Mouse (Mus musculus): ENCODE measurements at regions not wholly inside any gene's neighbourhood (a gene's known extent, or its start where the extent isn't known, plus 50 kb on each side); places are given as distances from the start of the nearest gene placed in this dataset.
A peak's percentile ranks its signal among the peaks of the same experiment; 100 is the strongest.

DNA sequence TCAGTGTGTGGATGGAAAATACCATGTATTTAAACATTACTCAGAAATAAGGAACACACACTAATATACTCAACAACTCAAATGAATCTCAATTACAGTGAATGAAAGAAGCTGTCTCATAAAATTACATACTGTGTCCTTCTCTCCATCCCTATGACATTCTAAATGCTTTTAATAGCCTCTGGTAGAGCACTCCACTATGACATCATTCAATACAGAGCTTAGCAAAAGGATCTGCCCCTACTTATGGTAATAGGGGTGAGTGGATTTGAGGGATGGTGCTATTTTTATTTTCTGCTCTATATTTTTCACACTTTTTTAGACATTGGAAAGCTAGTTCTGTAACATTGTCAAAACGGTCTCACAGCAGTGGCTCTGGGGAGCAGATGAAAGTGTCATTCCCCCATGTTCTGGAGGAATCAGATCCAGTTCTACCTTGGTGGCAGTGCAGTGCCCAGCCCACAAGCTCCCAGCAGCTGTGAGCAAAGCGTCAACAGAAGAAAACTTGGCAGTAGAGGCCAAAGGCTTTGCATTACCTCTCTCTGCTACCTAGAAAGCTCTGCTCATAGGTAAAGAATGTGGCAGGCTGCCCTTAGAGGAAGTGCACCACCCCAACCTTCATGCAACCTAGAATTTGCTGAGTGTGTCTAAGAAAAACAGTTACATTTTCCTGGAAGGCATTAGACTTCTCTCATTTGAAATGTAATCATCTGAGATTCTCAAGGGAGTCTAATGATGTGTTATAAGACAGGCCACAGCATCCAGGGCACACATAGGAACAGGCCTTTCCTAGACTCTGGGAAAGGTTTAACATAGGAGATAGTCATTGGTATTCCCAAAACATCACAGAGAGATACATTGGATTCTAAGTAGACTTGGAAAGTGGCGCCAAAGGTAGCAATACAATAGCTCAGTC, 138.1 kb downstream of the Snx19 start:
- in situ Hi-C loops (cut with MboI; ENCODE audit: low pct_ligation_motif_present, low pct_unique_long_range_greater_than_20kb, low sequenced_read_pairs) (no loop called here), dilution Hi-C loops (cut with MboI; ENCODE audit: extremely low pct_ligation_motif_present, extremely low pct_unique_long_range_greater_than_20kb, low sequenced_read_pairs) (no loop called here)
- no peaks in the 10 kb centered on the region for H3K36me3 ChIP-seq (replicated peaks in 1 of 2; ENCODE audit: control insufficient read depth in 1 of 2, insufficient read depth in 1 of 2, low read length in 1 of 2)
- no peaks in the 10 kb centered on the region for H3K9me3 ChIP-seq (replicated peaks; ENCODE audit: low read length)
- H3K4me2 ChIP-seq (ENCODE audit: insufficient read depth, low read depth, poor library complexity, severe bottlenecking), result no peak overlapping the region
- H3K4me1 ChIP-seq (ENCODE audit: control insufficient read depth in 1 of 2, insufficient read depth in 2 of 2), result no peaks in the 10 kb centered on the region
- TF ChIP-seq MXI1 (IDR thresholded peaks at IDR 0.05; ENCODE audit: low read depth, low read length) (no peak), MYC (IDR thresholded peaks at IDR 0.05; ENCODE audit: low read depth, low read length) (no peak), MEF2A (IDR thresholded peaks at IDR 0.05; ENCODE audit: borderline replicate concordance, low read depth, low read length) (no peak), MAFK (IDR thresholded peaks at IDR 0.05; ENCODE audit: insufficient replicate concordance, low read length) (no peak), USF1 (IDR thresholded peaks at IDR 0.05; ENCODE audit: low read depth, low read length) (no peak), NRF1 (IDR thresholded peaks at IDR 0.05; ENCODE audit: low read depth, low read length) (no peak), POLR2AphosphoS2 (IDR thresholded peaks at IDR 0.05; ENCODE audit: low read depth, low read length) (no peak), MAX (IDR thresholded peaks at IDR 0.05; ENCODE audit: low read length) (no peak)
- no peak overlapping the region for H3K27ac ChIP-seq (ENCODE audit: insufficient read depth, low read depth)
- no peak overlapping the region for H3K9ac ChIP-seq (ENCODE audit: insufficient read depth, low read depth)
- H3K27me3 ChIP-seq (replicated peaks), result no peaks in the 10 kb centered on the region
- no peak overlapping the region for H3K4me3 ChIP-seq (replicated peaks in 1 of 3; ENCODE audit: low read depth in 2 of 3, low read length in 2 of 3, poor library complexity in 1 of 3)
- no peak for DNase-seq (ENCODE audit: extremely low read depth)
- no peaks in the 10 kb centered on the region for H3K79me2 ChIP-seq (replicated peaks; ENCODE audit: control insufficient read depth, extremely low read depth, insufficient read depth, poor library complexity, severe bottlenecking)

DNA sequence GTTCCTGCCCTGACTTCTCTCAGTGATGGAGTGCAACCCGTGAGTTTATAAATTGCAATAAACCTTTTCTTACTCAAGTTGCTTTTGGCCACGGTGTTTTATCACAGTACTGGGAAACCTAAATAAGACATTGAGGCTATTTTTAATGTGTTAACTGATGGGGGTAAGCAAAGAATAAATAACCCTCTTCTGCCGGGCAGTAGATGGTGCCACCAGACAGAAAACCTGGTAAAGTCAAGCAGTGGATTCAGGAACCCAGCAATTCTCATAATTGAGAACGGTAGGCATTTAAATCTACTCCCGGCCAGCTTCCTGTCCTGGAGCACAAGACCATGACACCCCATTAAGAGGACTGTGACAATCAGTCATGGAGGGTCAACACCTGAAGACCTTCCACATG, 136.5 kb downstream of the Snx19 start:
- no peaks in the 10 kb centered on the region for H3K36me3 ChIP-seq (replicated peaks in 1 of 2; ENCODE audit: control insufficient read depth in 1 of 2, insufficient read depth in 1 of 2, low read length in 1 of 2)
- TF ChIP-seq CHD1 (IDR thresholded peaks at IDR 0.05; ENCODE audit: low read depth, low read length) (no peak), RAD21 (IDR thresholded peaks at IDR 0.05; ENCODE audit: low read depth, low read length) (peak; percentile 5; the same call in 1 of the 2 replicates)
- H3K9me3 ChIP-seq (replicated peaks; ENCODE audit: low read length), result no peaks in the 10 kb centered on the region
- H3K4me1 ChIP-seq (ENCODE audit: control insufficient read depth in 1 of 2, insufficient read depth in 2 of 2), result no peaks in the 10 kb centered on the region
- no peak for DNase-seq (ENCODE audit: extremely low read depth)
- H3K27me3 ChIP-seq (replicated peaks), result no peaks in the 10 kb centered on the region
- no peak overlapping the region for H3K4me2 ChIP-seq (ENCODE audit: insufficient read depth, low read depth, poor library complexity, severe bottlenecking)
- H3K9ac ChIP-seq (ENCODE audit: insufficient read depth, low read depth), result no peak overlapping the region
- H3K27ac ChIP-seq (ENCODE audit: insufficient read depth, low read depth), result no peak overlapping the region
- no peak overlapping the region for H3K4me3 ChIP-seq (replicated peaks in 1 of 3; ENCODE audit: low read depth in 2 of 3, low read length in 2 of 3, poor library complexity in 1 of 3)
- dilution Hi-C loops (cut with MboI; ENCODE audit: extremely low pct_ligation_motif_present, extremely low pct_unique_long_range_greater_than_20kb, low sequenced_read_pairs), result no loop called here
- in situ Hi-C loops (cut with MboI; ENCODE audit: low pct_ligation_motif_present, low pct_unique_long_range_greater_than_20kb, low sequenced_read_pairs), result no loop called here
- H3K79me2 ChIP-seq (replicated peaks; ENCODE audit: control insufficient read depth, extremely low read depth, insufficient read depth, poor library complexity, severe bottlenecking), result no peaks in the 10 kb centered on the region

- Histone ChIP-seq H3K4me2 (ENCODE audit: insufficient read depth, low read depth, poor library complexity, severe bottlenecking) (no peak overlapping the region), H3K4me3 (replicated peaks in 1 of 3; ENCODE audit: low read depth in 2 of 3, low read length in 2 of 3, poor library complexity in 1 of 3) (no peak overlapping the region), H3K36me3 (replicated peaks in 1 of 2; ENCODE audit: control insufficient read depth in 1 of 2, insufficient read depth in 1 of 2, low read length in 1 of 2) (no peaks in the 10 kb centered on the region), H3K9ac (ENCODE audit: insufficient read depth, low read depth) (no peak overlapping the region), H3K9me3 (replicated peaks; ENCODE audit: low read length) (no peaks in the 10 kb centered on the region), H3K79me2 (replicated peaks; ENCODE audit: control insufficient read depth, extremely low read depth, insufficient read depth, poor library complexity, severe bottlenecking) (no peaks in the 10 kb centered on the region), H3K4me1 (ENCODE audit: control insufficient read depth in 1 of 2, insufficient read depth in 2 of 2) (no peaks in the 10 kb centered on the region), H3K27me3 (replicated peaks) (no peaks in the 10 kb centered on the region), H3K27ac (ENCODE audit: insufficient read depth, low read depth) (no peak overlapping the region)
- in situ Hi-C loops (cut with MboI; ENCODE audit: low pct_ligation_motif_present, low pct_unique_long_range_greater_than_20kb, low sequenced_read_pairs) (no loop called here), dilution Hi-C loops (cut with MboI; ENCODE audit: extremely low pct_ligation_motif_present, extremely low pct_unique_long_range_greater_than_20kb, low sequenced_read_pairs) (no loop called here)
- DNase-seq (ENCODE audit: extremely low read depth), result no peak
- TF ChIP-seq ZKSCAN1 (IDR thresholded peaks at IDR 0.05; ENCODE audit: borderline replicate concordance, low read depth, low read length) (no peak), NELFE (IDR thresholded peaks at IDR 0.05; ENCODE audit: low read depth, low read length) (no peak), MAFK (IDR thresholded peaks at IDR 0.05; ENCODE audit: insufficient replicate concordance, low read length) (no peak), RCOR1 (conservative IDR thresholded peaks at IDR 0.05; ENCODE audit: low read depth, low read length) (no peak), BHLHE40 (IDR thresholded peaks at IDR 0.05; ENCODE audit: low read depth, low read length) (no peak), SIN3A (IDR thresholded peaks at IDR 0.05; ENCODE audit: low read length) (no peak), MAZ (IDR thresholded peaks at IDR 0.05; ENCODE audit: low read depth, low read length) (no peak), RAD21 (IDR thresholded peaks at IDR 0.05; ENCODE audit: low read depth, low read length) (peak; percentile 39), SMC3 (IDR thresholded peaks at IDR 0.05; ENCODE audit: low read depth, low read length) (peak; percentile 26), POLR2A (IDR thresholded peaks at IDR 0.05; ENCODE audit: low read depth, low read length) (no peak), MEF2A (IDR thresholded peaks at IDR 0.05; ENCODE audit: borderline replicate concordance, low read depth, low read length) (no peak), JUN (IDR thresholded peaks at IDR 0.05; ENCODE audit: insufficient read depth, low read depth, low read length) (no peak), ETS1 (conservative IDR thresholded peaks at IDR 0.05; ENCODE audit: low read depth, low read length) (no peak), ZNF384 (IDR thresholded peaks at IDR 0.05; ENCODE audit: low read depth, low read length) (no peak), ZMIZ1 (IDR thresholded peaks at IDR 0.05; ENCODE audit: low read depth, low read length) (no peak), PAX5 (IDR thresholded peaks at IDR 0.05; ENCODE audit: low read length) (no peak), E2F4 (IDR thresholded peaks at IDR 0.05; ENCODE audit: insufficient replicate concordance, low read depth, low read length) (no peak), EP300 (IDR thresholded peaks at IDR 0.05; ENCODE audit: low read length) (no peak)
Observed at GRCm38 (mm10) chr9:30554908-30555307, 128.0 kb downstream of the Snx19 start.

Measured in CH12.LX (cell line).